Mouse (Mus musculus) frontal cortex, postnatal 10 days (tissue): Measurements from ENCODE around the gene Bcl11b.

Source experiments
- DNase-seq, 2 experiments: peaks; one replicate each; pipeline ENCODE4 v3.0.0; 2022; ENCODE audit warnings: low spot score in 2 of 2, mixed read lengths in 1 of 2

Bcl11b gene

DNA sequence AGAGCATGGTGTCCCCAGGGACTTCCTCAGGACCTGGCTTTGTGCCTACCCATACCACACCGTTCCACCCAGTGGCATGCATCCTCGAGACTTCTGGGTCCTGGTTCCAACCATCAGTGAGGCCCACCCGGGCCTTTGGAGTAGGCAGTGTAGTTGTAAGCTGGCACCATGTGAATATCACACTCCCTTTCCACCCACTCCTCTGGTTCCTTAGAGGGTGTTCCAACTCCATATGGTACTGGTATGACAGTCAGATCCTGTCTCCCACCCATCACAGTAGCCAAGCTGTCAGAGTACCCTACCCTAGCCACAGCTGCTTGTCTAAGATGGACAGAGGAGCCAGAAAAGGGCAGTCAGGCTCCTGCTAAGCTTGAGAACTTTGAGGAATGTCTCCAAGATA lies 112.0 kb downstream of the Bcl11b start:
- DNase-seq: no peak

- DNase-seq: no peak
These were observed 113.1 kb downstream of the Bcl11b start for GRCm38 (mm10) chr12:107890326-107890725.

DNA sequence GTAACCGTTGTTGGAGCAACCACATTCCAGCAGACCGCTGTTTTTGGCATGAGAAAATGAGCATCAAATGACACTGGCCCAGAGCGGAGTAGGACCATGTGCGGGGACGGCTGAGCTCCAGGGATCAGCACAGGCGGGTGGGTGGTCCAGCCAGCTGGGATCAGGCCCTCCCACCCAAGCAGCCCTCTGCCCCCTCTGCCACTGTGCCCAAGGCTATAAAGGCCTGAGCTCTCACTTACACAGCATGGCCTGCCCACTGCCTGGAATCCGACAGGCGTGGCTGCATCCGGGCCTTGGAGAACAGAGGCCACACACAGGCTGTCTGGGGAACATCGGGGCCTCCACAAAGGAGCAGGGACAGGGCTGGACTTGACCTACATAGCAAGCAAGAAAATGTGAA lies 113.6 kb downstream of the Bcl11b start:
- no peak for DNase-seq

- no peak for DNase-seq
These were observed 114.8 kb downstream of the Bcl11b start for GRCm38 (mm10) chr12:107888646-107889045.

- DNase-seq: no peak
These were observed 115.4 kb downstream of the Bcl11b start for GRCm38 (mm10) chr12:107888049-107888448.

DNA sequence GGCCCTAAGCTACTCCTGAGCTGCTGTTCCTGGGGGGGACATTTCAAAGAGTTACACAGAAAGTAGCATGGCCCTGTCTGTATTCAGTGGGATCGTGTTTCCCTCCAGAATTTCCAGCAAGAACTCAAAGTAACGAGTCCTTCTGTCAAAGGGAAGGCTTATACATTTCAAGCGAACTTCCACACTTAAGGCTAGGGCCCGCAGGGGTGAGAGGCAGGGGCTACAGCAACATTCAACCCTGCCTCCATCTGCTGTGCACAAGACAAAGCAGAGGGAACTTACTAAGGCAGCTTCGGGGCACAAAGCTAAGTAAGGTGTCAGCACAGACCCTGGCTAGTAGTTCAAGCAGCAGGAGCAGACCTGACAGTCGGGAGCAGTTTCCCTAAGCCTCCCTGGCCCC lies 115.8 kb downstream of the Bcl11b start:
- no peak for DNase-seq

DNA sequence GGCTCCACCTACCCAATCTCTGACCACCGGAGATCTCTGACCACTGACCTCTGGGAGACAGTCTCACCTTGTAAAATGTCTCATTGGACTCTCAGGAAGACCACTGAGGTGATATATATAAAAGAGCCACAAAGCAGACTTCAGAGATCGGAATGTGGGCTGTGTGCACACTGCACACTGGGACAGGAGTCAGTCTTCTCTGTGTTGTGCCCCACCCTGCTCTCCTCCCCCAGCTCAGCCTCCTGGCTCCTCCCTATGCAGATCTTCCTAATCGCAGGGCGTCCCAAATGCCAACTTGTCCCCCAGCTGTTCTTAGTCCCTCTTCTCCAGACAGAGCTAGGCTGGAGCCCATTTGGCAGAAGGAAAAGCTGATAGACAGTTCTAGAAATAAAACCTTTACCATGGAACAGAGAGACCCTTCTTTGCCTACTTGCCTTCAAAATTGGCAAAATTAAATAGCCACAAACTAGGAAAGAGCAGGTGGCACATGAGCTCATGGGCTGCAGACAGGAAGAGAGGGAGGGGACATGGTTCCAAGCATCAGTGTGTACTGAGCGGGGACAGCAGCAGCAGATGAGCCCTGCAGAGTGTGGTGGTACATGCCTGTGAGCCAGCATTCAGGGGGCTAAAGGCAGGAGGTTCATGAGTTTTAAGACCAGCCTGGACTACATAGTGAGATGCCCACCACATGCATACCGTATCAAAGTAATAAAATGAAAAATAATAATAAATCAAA lies 118.9 kb downstream of the Bcl11b start:
- no peak for DNase-seq

- DNase-seq: no peak
These were observed 121.7 kb downstream of the Bcl11b start for GRCm38 (mm10) chr12:107881726-107882125.

- no peak for DNase-seq
These were observed 122.7 kb downstream of the Bcl11b start for GRCm38 (mm10) chr12:107880748-107881147.

GRCm38 (mm10) chr12:107879114-107879777 lies 124.2 kb downstream of the Bcl11b start:
- DNase-seq: no peak

DNA sequence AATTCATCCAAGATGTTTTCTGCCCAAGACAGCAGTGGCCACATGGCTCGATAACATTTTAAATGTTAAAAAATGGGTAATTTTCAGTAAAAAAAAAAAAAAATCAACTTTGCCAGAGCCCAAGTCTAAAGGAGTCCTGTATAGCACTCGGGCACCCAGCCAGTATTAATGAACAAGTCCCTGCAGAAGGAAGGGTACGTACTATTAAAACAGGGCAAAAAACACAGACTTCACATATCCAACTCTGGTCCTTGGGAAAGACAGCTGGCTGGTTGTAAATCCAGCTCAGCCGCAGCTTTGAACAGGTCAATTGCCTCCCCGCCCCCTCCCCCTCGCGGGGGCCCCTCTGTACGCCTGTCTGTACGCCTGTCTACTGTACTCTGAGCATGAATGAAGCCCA lies 127.2 kb downstream of the Bcl11b start:
- no peak for DNase-seq

DNA sequence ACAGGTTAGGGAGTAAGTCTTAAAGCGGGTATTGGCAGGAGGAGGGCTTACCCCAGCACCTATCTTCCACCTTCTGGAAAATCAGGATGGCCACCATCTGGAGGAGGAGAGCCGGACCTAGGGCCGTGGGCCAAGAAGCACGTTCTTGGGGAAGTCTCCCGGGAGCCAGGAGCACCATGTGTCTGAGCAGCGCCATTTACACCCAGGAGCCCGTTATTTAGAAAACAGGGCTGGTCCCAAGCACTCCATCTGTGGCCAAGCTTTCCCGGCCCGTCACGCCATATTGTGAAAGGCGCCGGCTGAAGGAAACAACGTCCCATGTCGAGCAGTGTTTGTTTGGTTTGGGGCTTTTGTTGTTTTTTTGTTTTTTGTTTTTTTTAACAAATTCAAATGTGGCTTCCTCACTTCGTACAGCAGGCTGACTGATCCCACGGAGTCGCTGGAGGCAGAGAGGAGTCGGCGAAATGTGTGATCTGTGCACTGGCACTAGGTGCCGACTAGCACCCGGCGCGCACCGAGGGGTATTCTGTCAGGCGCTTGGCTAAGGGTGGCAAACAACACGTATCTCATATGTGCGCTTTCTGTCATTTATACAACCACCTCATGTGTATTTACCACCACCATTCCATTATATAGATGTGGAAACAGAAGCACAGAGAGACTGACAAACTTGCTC lies 128.8 kb downstream of the Bcl11b start:
- no peak for DNase-seq

GRCm38 (mm10) chr12:107869526-107870050 lies 133.8 kb downstream of the Bcl11b start:
- DNase-seq: no peak

- no peak for DNase-seq
These were observed 135.1 kb downstream of the Bcl11b start for GRCm38 (mm10) chr12:107868291-107868690.
